Mouse (Mus musculus) layer of hippocampus, adult 2 months (tissue): ENCODE data around the gene Slc25a29. TPM values are rescaled to one million over a fixed set of nuclear protein-coding genes. Genes with fewer than 3 reads are reported as not detected.
A peak's percentile ranks its signal among the peaks of the same experiment; 100 is the strongest.

Experiments used
- DNase-seq, 2 experiments: peaks; one replicate each; pipeline ENCODE4 v3.0.0; 2022; ENCODE audit warnings: low spot score in 2 of 2
- H3K27ac ChIP-seq: fragments of 200-600 bp; 2 replicates; pipeline ENCODE4 v1.8.1; 2022
- H3K4me3 ChIP-seq: fragments of 200-600 bp; 2 replicates; pipeline ENCODE4 v1.8.1; 2022; ENCODE audit warnings: mild to moderate bottlenecking
- CTCF ChIP-seq: fragments of 200-600 bp; conservative IDR thresholded peaks from 2 replicates; pipeline ENCODE4 v1.8.1; 2022; ENCODE audit warnings: antibody characterized with exemption, mild to moderate bottlenecking, moderate library complexity
- total RNA-seq, 2 experiments: library from RNA; stranded (reverse); gene quantifications; 2 replicates each; pipeline ENCODE4 v1.2.3; 2021

Slc25a29 gene
- total RNA-seq, 2 experiments from 2014 or later = 21.7 to 23.3 TPM

- H3K4me3 ChIP-seq = no peak overlapping the region
- no peak for DNase-seq
- TF ChIP-seq CTCF = no peak
- H3K27ac ChIP-seq = no peak overlapping the region
Observed at GRCm38 (mm10) chr12:108829636-108830035, 6.0 kb downstream of the Slc25a29 start.

GRCm38 (mm10) chr12:108827641-108828040, 8.0 kb downstream of the Slc25a29 start:
- Histone ChIP-seq H3K27ac (no peak overlapping the region), H3K4me3 (no peak overlapping the region)
- DNase-seq = no peak
- TF ChIP-seq CTCF = no peak

GRCm38 (mm10) chr12:108826958-108827535, 8.6 kb downstream of the Slc25a29 start:
- Histone ChIP-seq H3K27ac (no peak overlapping the region), H3K4me3 (no peak overlapping the region)
- no peak for TF ChIP-seq CTCF
- no peak for DNase-seq

GRCm38 (mm10) chr12:108826282-108826957, 9.3 kb downstream of the Slc25a29 start:
- H3K27ac ChIP-seq = no peak overlapping the region

GRCm38 (mm10) chr12:108825561-108826224, 10.0 kb downstream of the Slc25a29 start:
- no peak for DNase-seq
- no peak overlapping the region for H3K4me3 ChIP-seq
- TF ChIP-seq CTCF = no peak
- H3K27ac ChIP-seq = no peak overlapping the region

More at GRCm38 (mm10) chr12:108826282-108826957, 9.3 kb downstream of the Slc25a29 start:
- no peak for DNase-seq
- no peak overlapping the region for H3K4me3 ChIP-seq
- TF ChIP-seq CTCF = no peak

GRCm38 (mm10) chr12:108824225-108824874, 11.3 kb downstream of the Slc25a29 start:
- Histone ChIP-seq H3K27ac (no peak overlapping the region), H3K4me3 (no peak overlapping the region)
- no peak for DNase-seq
- TF ChIP-seq CTCF = no peak

GRCm38 (mm10) chr12:108823036-108823435, 12.6 kb downstream of the Slc25a29 start:
- H3K27ac ChIP-seq = no peak overlapping the region
- H3K4me3 ChIP-seq = no peak overlapping the region
- TF ChIP-seq CTCF = no peak
- DNase-seq = no peak

GRCm38 (mm10) chr12:108820461-108820860, 15.2 kb downstream of the Slc25a29 start:
- no peak overlapping the region for H3K27ac ChIP-seq
- DNase-seq = no peak
- no peak overlapping the region for H3K4me3 ChIP-seq
- TF ChIP-seq CTCF = no peak

- no peak for TF ChIP-seq CTCF
Observed at GRCm38 (mm10) chr12:108816569-108816968, 19.1 kb downstream of the Slc25a29 start.

GRCm38 (mm10) chr12:108814470-108814869, 21.2 kb downstream of the Slc25a29 start:
- DNase-seq = no peak

More at GRCm38 (mm10) chr12:108816569-108816968, 19.1 kb downstream of the Slc25a29 start:
- H3K4me3 ChIP-seq = no peak overlapping the region
- no peak overlapping the region for H3K27ac ChIP-seq
- DNase-seq = no peak

GRCm38 (mm10) chr12:108812463-108812862, 23.2 kb downstream of the Slc25a29 start:
- Histone ChIP-seq H3K27ac (no peak overlapping the region), H3K4me3 (no peak overlapping the region)
- no peak for DNase-seq
- TF ChIP-seq CTCF = peak; percentile 17; the same call in 1 of the 2 replicates

More at GRCm38 (mm10) chr12:108814470-108814869, 21.2 kb downstream of the Slc25a29 start:
- no peak for TF ChIP-seq CTCF
- H3K27ac ChIP-seq = no peak overlapping the region
- no peak overlapping the region for H3K4me3 ChIP-seq

GRCm38 (mm10) chr12:108811133-108811532, 24.6 kb downstream of the Slc25a29 start:
- DNase-seq = no peak
- Histone ChIP-seq H3K4me3 (no peak overlapping the region), H3K27ac (peak overlapping the region; percentile 43; the same call in 1 of the 2 replicates)
- peak; percentile 89 for TF ChIP-seq CTCF

- Histone ChIP-seq H3K27ac (no peak overlapping the region), H3K4me3 (no peak overlapping the region)
- DNase-seq = no peak
- TF ChIP-seq CTCF = no peak
Observed at GRCm38 (mm10) chr12:108810309-108810708, 25.4 kb downstream of the Slc25a29 start.
